Mouse (Mus musculus) hindbrain, embryonic 13.5 days (tissue): ENCODE results near the gene Alyref. TPM values are rescaled to one million over a fixed set of nuclear protein-coding genes. Genes with fewer than 3 reads are reported as not detected.

Source experiments
- ATAC-seq: fragments of 200-750 bp; cut with Nextera tagmentation; 2 replicates; pipeline ENCODE4 v1.8.0; 2017; ENCODE audit warnings: moderate TSS enrichment; ENCODE audit not compliant: low FRiP score
- H3K27ac ChIP-seq: fragments of 300-500 bp; sonication (generic); 2 replicates; pipeline ENCODE4 v1.5.1; 2015; ENCODE audit warnings: inconsistent platforms, mild to moderate bottlenecking, moderate library complexity
- H3K27me3 ChIP-seq: fragments of 300-500 bp; sonication (generic); 2 replicates; pipeline ENCODE4 v1.6.1; 2015; ENCODE audit warnings: mild to moderate bottlenecking, inconsistent platforms
- H3K36me3 ChIP-seq: fragments of 300-500 bp; sonication (generic); 2 replicates; pipeline ENCODE4 v1.6.1; 2015; ENCODE audit warnings: mild to moderate bottlenecking, inconsistent platforms
- H3K4me1 ChIP-seq: fragments of 300-500 bp; sonication (generic); replicated peaks from 2 replicates; pipeline ENCODE4 v1.6.1; 2015; ENCODE audit warnings: inconsistent platforms
- H3K4me2 ChIP-seq: fragments of 300-500 bp; sonication (generic); 2 replicates; pipeline ENCODE4 v1.6.1; 2015; ENCODE audit warnings: inconsistent platforms, mild to moderate bottlenecking, moderate library complexity
- H3K4me3 ChIP-seq: fragments of 300-500 bp; sonication (generic); 2 replicates; pipeline ENCODE4 v1.5.1; 2015; ENCODE audit warnings: mild to moderate bottlenecking, inconsistent platforms
- H3K9ac ChIP-seq: fragments of 300-500 bp; sonication (generic); 2 replicates; pipeline ENCODE4 v1.6.1; 2015; ENCODE audit warnings: mild to moderate bottlenecking, inconsistent platforms
- H3K9me3 ChIP-seq: fragments of 300-500 bp; sonication (generic); 2 replicates; pipeline ENCODE4 v1.6.1; 2016; ENCODE audit warnings: inconsistent platforms
- WGBS: fragments of 180-500 bp; shearing (Covaris S2); methylation state at CpG from one replicate; pipeline ENCODE4 v1.1.7; 2015; 5-methylcytosine and 5-hydroxymethylcytosine counted together
- polyA plus RNA-seq: library from polyadenylated mRNA; unstranded; fragments of >200 nt; fragmentation: Nextera tagmentation; extraction: Ambion mirVana; gene quantifications from 2 replicates; pipeline ENCODE4 v1.2.1, GENCODE M21; 2015

Alyref gene
- polyA plus RNA-seq, 1 experiment from 2014 or later, result 290 TPM

- Histone ChIP-seq H3K27me3 (no peaks in the 10 kb centered on the region), H3K27ac (peak overlapping the region; percentile 98), H3K4me2 (peak overlapping the region; percentile 95), H3K4me1 (peaks cover 31% of the 10 kb centered on the region), H3K4me3 (peak overlapping the region; percentile 92), H3K36me3 (peaks cover 55% of the 10 kb centered on the region), H3K9ac (peak overlapping the region; percentile 97), H3K9me3 (peaks cover 4% of the 10 kb centered on the region; the same call in 1 of the 2 replicates)
- ATAC-seq, result no peak
- WGBS, result 73% methylated on average over 8 of the region's 8 CpGs
These were observed 15.7 kb downstream of the Alyref start for GRCm38 (mm10) chr11:120582268-120582981.

DNA sequence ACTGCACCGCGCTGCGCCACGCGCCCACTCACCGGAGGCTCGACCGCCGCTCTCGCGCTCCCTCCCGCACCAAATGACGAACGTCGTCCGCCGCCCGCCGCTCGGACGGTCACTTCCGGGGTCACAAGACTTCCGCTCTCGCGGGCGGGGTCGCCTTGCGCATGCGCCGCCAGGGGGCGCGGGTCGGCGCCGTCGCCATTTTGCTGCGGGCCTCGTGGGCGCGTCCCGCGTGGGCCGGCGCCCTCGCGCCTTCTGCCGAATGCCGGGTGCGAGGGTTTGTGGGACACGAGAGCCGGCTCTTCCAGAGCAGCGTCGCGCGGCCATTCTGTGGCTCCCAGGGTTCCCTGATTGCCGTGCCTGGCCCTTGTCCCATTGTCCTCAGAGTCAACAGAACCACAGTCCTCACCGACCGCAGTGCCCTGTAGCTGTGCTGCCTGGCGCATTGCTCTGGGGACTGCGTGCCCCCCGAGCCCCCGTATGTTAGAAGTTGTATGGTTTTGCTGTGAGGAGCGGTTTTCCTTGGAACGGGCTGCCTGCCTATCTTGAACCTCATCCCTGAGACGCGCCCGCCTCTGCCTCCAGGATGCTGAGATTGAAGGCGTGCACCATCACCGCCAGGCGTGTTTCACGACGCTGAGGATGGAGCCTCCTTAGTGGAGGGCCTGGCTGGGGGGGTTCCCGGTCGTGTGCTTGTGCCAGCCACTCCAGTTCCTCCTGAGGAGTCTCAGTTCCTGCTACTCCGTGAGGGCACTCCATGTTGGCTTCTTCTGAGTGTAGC lies 16.5 kb downstream of the Alyref start, which contains the start of gene Arhgdia:
TSS of gene Arhgdia (minus strand) at position 135 of the 778 bp plus-strand sequence.
- peaks cover 53% of the 10 kb centered on the region for H3K36me3 ChIP-seq
- H3K27ac ChIP-seq, result peak within 1 kb of the TSS; percentile 98
- peak within 1 kb of the TSS; percentile 97 for H3K9ac ChIP-seq
- H3K9me3 ChIP-seq, result peaks cover 4% of the 10 kb centered on the region; the same call in 1 of the 2 replicates
- ATAC-seq, result peak; percentile 72
- peak within 1 kb of the TSS; percentile 92 for H3K4me3 ChIP-seq
- WGBS, result 5% methylated on average over 74 of the region's 75 CpGs
- peaks cover 31% of the 10 kb centered on the region for H3K4me1 ChIP-seq
- H3K27me3 ChIP-seq, result no peaks in the 10 kb centered on the region
- peak within 1 kb of the TSS; percentile 95 for H3K4me2 ChIP-seq

- ATAC-seq, result peak; percentile 21; the same call in 1 of the 2 replicates
- Histone ChIP-seq H3K4me2 (peak overlapping the region; percentile 95), H3K27me3 (no peaks in the 10 kb centered on the region), H3K27ac (peak overlapping the region; percentile 98), H3K4me3 (peak overlapping the region; percentile 92), H3K9ac (peak overlapping the region; percentile 97), H3K4me1 (peaks cover 31% of the 10 kb centered on the region), H3K36me3 (peaks cover 45% of the 10 kb centered on the region), H3K9me3 (peaks cover 4% of the 10 kb centered on the region; the same call in 1 of the 2 replicates)
- WGBS, result 0% methylated on average over 35 of the region's 44 CpGs
These were observed 17.3 kb downstream of the Alyref start for GRCm38 (mm10) chr11:120580871-120581331.

- ATAC-seq, result no peak
- H3K36me3 ChIP-seq, result peaks cover 38% of the 10 kb centered on the region
- peaks cover 4% of the 10 kb centered on the region; the same call in 1 of the 2 replicates for H3K9me3 ChIP-seq
- H3K27me3 ChIP-seq, result no peaks in the 10 kb centered on the region
- peak overlapping the region; percentile 92 for H3K4me3 ChIP-seq
- H3K27ac ChIP-seq, result peak overlapping the region; percentile 98
- peak overlapping the region; percentile 95 for H3K4me2 ChIP-seq
- WGBS, result 60% methylated on average over 7 of the region's 7 CpGs
- H3K9ac ChIP-seq, result peak overlapping the region; percentile 97
- peaks cover 31% of the 10 kb centered on the region for H3K4me1 ChIP-seq
These were observed 18.0 kb downstream of the Alyref start for GRCm38 (mm10) chr11:120580190-120580589.

- 64% methylated on average over 15 of the region's 15 CpGs for WGBS
- Histone ChIP-seq H3K4me3 (peak overlapping the region; percentile 92), H3K4me2 (peak overlapping the region; percentile 95), H3K9me3 (peaks cover 4% of the 10 kb centered on the region; the same call in 1 of the 2 replicates), H3K4me1 (peaks cover 34% of the 10 kb centered on the region), H3K36me3 (peaks cover 34% of the 10 kb centered on the region), H3K27ac (peak overlapping the region; percentile 98), H3K27me3 (no peaks in the 10 kb centered on the region), H3K9ac (peak overlapping the region; percentile 97)
- no peak for ATAC-seq
These were observed 18.7 kb downstream of the Alyref start for GRCm38 (mm10) chr11:120579316-120580107.

DNA sequence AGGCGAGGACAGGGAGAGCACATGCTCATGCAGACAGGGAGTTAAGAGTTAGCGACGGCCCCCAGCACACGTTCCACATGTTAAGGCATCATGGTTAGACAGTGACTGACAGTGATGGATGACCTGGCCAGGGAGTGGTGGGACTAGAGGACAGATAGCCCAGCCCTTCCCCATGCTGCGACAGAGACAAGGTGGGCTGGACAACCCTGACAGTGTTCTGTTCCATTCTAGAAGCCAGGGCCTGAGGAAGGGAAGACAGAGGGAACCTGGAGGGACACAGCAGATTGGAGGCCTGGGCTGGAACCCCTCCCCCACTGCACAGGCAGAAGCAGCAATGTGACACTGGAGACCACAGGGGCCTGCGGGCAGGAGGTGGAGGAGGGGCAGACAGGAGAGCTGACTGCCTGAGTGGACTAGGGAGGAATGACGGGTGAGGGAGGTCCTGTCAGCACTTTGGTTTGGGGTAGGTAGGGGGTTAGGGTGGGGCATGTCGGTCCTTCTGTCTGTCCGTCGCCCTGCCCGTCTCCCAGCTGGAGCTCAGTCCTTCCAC lies 19.4 kb downstream of the Alyref start:
- 84% methylated on average over 11 of the region's 11 CpGs for WGBS
- no peak for ATAC-seq
- H3K27me3 ChIP-seq, result no peaks in the 10 kb centered on the region
- peak overlapping the region; percentile 97 for H3K9ac ChIP-seq
- H3K4me3 ChIP-seq, result no peak overlapping the region
- peaks cover 31% of the 10 kb centered on the region for H3K36me3 ChIP-seq
- peaks cover 42% of the 10 kb centered on the region for H3K4me1 ChIP-seq
- 0 out of 2 replicates have a peak, but pooled peaks cover under 1% of the 10 kb centered on the region for H3K9me3 ChIP-seq
- 0 out of 2 replicates have a peak overlapping the region, but pooled peaks have one; percentile 95 for H3K4me2 ChIP-seq
- H3K27ac ChIP-seq, result no peak overlapping the region

DNA sequence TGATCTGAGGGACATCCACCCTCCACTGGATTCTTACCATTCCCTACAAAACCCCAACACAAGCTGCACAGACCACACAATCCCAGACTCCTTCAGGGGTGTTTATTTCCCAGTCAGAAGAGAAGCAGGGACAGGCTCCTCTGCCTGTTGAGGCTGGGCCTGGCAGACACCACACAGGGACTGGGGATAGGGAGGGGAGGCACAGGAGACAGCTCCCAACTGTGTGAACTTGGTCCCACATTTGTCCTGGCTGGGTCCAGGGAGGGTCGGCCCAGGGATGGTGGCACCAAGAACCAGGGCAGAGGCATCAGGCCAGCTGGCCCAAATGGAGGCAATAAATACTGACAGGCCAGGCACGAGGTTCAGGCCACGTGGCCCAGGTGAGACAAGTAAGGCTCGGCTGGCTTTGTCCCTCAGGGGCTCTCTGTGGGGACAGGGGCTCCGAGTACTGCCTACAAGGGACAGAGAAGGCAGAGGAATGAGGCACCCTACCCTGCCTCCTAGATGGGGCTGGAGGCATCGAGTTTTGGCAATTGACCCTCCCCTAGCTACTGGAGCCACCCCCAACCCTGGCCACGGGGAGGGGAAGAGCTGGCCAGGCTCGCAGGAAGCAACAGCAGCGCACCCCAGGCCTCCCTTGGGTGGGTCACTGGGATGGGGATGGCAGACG lies 20.0 kb downstream of the Alyref start:
- H3K9ac ChIP-seq, result 0 out of 2 replicates have a peak overlapping the region, but pooled peaks have one; percentile 97
- H3K27me3 ChIP-seq, result no peaks in the 10 kb centered on the region
- peaks cover 44% of the 10 kb centered on the region for H3K4me1 ChIP-seq
- H3K9me3 ChIP-seq, result no peaks in the 10 kb centered on the region
- 89% methylated on average over 10 of the region's 10 CpGs for WGBS
- no peak overlapping the region for H3K4me3 ChIP-seq
- H3K36me3 ChIP-seq, result peaks cover 31% of the 10 kb centered on the region
- H3K4me2 ChIP-seq, result no peak overlapping the region
- no peak for ATAC-seq
- H3K27ac ChIP-seq, result 0 out of 2 replicates have a peak overlapping the region, but pooled peaks have one; percentile 35

DNA sequence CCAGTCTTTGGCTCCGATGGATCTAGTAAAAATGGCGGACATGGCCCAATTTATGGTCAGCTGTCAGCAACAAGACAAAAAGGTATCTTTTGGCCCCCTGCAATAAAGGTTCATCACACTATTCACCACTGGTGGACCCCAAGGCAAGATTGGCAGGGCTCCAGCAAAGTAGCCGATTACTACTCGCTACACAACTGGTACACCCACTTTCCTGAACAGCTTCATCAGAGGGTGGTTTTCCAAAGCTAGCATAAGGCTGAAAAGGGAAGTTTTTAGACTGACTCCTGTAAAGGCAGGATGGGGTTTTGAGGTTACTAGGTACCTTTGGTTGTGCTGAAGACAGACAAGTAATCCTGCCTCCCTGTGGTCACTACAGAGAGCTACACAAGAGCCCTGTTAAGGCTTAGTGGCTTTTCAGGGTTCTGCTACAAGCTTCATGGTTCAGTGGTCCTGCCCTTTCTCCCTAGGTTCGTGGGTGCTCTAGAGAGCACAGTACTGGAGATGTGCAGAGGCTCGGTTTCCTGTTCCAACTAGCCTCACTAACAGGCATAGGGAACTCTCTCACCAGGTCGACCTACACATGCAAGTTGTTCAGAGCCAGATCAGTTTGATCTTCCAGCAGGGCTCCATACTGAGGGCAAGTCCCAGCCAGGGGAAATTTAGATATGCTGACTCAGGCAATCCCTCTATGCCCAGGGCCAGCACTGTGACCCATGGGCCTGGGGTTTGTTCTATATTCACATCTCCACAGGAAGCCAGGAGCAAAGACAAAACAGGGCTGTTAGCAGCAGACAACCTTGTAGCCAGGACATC lies 20.7 kb downstream of the Alyref start:
- Histone ChIP-seq H3K9me3 (no peaks in the 10 kb centered on the region), H3K9ac (no peak overlapping the region), H3K27ac (0 out of 2 replicates have a peak overlapping the region, but pooled peaks have one; percentile 35), H3K27me3 (no peaks in the 10 kb centered on the region), H3K4me1 (peaks cover 41% of the 10 kb centered on the region), H3K4me2 (no peak overlapping the region), H3K36me3 (peaks cover 31% of the 10 kb centered on the region), H3K4me3 (no peak overlapping the region)
- 84% methylated on average over 7 of the region's 7 CpGs for WGBS
- ATAC-seq, result no peak

DNA sequence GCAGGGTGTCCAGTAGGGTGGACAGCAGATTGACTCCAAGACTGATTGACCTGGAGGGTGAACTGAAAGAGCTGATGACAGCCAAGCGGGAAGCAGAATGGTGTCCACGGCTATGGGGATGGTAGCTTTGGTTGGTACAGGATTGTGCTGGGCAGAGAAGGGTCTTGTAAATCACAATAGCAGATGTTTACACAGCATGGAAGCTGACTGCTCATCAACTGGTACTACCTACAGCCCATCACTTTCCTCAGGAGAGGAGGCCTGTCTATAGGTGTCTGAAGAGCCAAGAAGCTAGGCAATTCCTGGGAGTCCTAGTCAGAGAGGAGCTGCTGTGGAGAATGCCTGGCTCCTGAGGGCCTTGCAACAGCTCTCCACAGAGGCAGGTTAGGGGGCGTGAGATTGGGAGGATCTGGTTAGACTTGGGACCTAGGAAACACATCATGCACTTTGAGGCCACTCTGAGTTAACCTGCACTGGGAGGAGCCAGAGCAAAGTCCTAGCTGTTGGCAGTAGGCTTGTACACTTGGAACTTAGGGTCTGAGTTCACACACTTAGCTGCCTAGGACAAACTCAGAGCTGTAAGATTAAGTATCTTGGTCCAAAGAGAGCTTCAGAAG lies 21.7 kb downstream of the Alyref start:
- H3K4me1 ChIP-seq, result peaks cover 41% of the 10 kb centered on the region
- no peaks in the 10 kb centered on the region for H3K27me3 ChIP-seq
- no peak overlapping the region for H3K27ac ChIP-seq
- H3K9ac ChIP-seq, result peak overlapping the region; percentile 35; the same call in 1 of the 2 replicates
- 87% methylated on average over 3 of the region's 3 CpGs for WGBS
- H3K36me3 ChIP-seq, result peaks cover 31% of the 10 kb centered on the region
- no peak overlapping the region for H3K4me3 ChIP-seq
- ATAC-seq, result no peak
- H3K9me3 ChIP-seq, result no peaks in the 10 kb centered on the region
- H3K4me2 ChIP-seq, result no peak overlapping the region

DNA sequence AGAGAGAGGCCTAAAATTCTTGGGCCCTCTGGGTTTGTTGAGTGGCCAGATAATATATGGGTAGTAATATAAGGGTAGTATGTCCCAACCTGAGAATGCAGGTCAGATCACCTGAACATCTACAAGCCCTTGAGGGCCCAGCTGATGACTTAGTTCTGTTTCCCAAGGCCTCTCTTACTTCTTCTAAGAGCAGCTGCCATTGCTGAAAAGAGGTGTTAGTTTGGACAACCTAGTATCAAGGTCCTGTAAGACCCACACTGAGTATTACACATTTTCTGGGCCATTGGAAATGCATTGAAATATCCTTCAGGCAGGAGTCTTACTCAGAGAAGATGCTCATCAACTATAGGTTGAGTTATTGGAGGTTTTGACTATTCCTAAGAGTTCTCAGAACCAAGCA lies 22.2 kb downstream of the Alyref start:
- no peak for ATAC-seq
- Histone ChIP-seq H3K9ac (peak overlapping the region; percentile 35; the same call in 1 of the 2 replicates), H3K36me3 (peaks cover 35% of the 10 kb centered on the region), H3K4me1 (peaks cover 47% of the 10 kb centered on the region), H3K4me3 (no peak overlapping the region), H3K27ac (no peak overlapping the region), H3K9me3 (no peaks in the 10 kb centered on the region), H3K27me3 (no peaks in the 10 kb centered on the region), H3K4me2 (no peak overlapping the region)
